Mouse (Mus musculus) CH12.LX (cell line): ENCODE data around the gene Srsf6. TPM values are rescaled to one million over a fixed set of nuclear protein-coding genes. Genes with fewer than 3 reads are reported as not detected.
"Not testable (repeated sequence)": the region's sequence is repeated elsewhere in the genome, so short reads cannot be mapped to it uniquely, and the experiment has no call there.

Experiments used
- DNase-seq: peaks from one replicate; pipeline ENCODE4 v3.0.0-alpha.2; 2013; ENCODE audit errors: extremely low read depth
- H3K27ac ChIP-seq: 2 replicates; pipeline ENCODE4 v1.5.1; 2012; ENCODE audit warnings: low read depth, mild to moderate bottlenecking, control low read depth, moderate library complexity; ENCODE audit not compliant: insufficient read depth
- H3K27me3 ChIP-seq: replicated peaks from 2 replicates; pipeline ENCODE3; 2012; ENCODE audit warnings: inconsistent platforms
- H3K36me3 ChIP-seq, 2 experiments: replicated peaks in 1 of 2; 2 replicates each; pipeline versions ENCODE3 to v1.6.1; 2012; ENCODE audit warnings: inconsistent platforms in 1 of 2, low read length in 1 of 2, mild to moderate bottlenecking in 1 of 2, mixed read lengths in 1 of 2, moderate library complexity in 1 of 2; ENCODE audit not compliant: control insufficient read depth in 1 of 2, insufficient read depth in 1 of 2
- H3K4me1 ChIP-seq, 2 experiments: 2 replicates each; pipeline ENCODE4 v1.6.1; 2012; ENCODE audit warnings: inconsistent platforms in 1 of 2, moderate library complexity in 1 of 2; ENCODE audit not compliant: insufficient read depth in 2 of 2, control insufficient read depth in 1 of 2
- H3K4me2 ChIP-seq: 2 replicates; pipeline ENCODE4 v1.6.1; 2012; ENCODE audit warnings: low read depth, mild to moderate bottlenecking, control low read depth; ENCODE audit not compliant: poor library complexity, insufficient read depth, severe bottlenecking
- H3K4me3 ChIP-seq, 3 experiments: fragments of 150-350 bp in 1 of 3; sonication (generic) in 1 of 3; replicated peaks in 1 of 3; 2 replicates each; pipeline versions ENCODE3 to v1.5.1; 2011 to 2012; ENCODE audit warnings: low read depth in 2 of 3, low read length in 2 of 3, mild to moderate bottlenecking in 2 of 3, moderate library complexity in 2 of 3, control low read depth in 1 of 3, improper control_type of control experiment in 1 of 3, inconsistent platforms in 1 of 3, mixed read lengths in 1 of 3; ENCODE audit not compliant: poor library complexity in 1 of 3
- H3K79me2 ChIP-seq: replicated peaks from 2 replicates; pipeline ENCODE4 v1.6.1; 2012; ENCODE audit warnings: mild to moderate bottlenecking, moderate library complexity; ENCODE audit not compliant: control insufficient read depth, poor library complexity, insufficient read depth, severe bottlenecking; ENCODE audit errors: extremely low read depth
- H3K9ac ChIP-seq: 2 replicates; pipeline ENCODE4 v1.6.1; 2012; ENCODE audit warnings: low read depth, mild to moderate bottlenecking, control low read depth, moderate library complexity; ENCODE audit not compliant: insufficient read depth
- H3K9me3 ChIP-seq: replicated peaks from 2 replicates; pipeline ENCODE3; 2012; ENCODE audit warnings: low read length, inconsistent platforms, mixed read lengths
- CTCF ChIP-seq, 2 experiments: IDR thresholded peaks in 1 of 2; conservative IDR thresholded peaks in 1 of 2; 2 replicates each; pipeline ENCODE4 v1.5.1; 2011 to 2012; ENCODE audit warnings: low read depth in 2 of 2, low read length in 2 of 2, improper control_type of control experiment in 1 of 2, inconsistent platforms in 1 of 2, mild to moderate bottlenecking in 1 of 2, moderate library complexity in 1 of 2
- ELF1 ChIP-seq: IDR thresholded peaks from 2 replicates; pipeline ENCODE4 v1.6.1; 2014; ENCODE audit warnings: low read depth, mild to moderate bottlenecking, inconsistent platforms, low read length, improper control_type of control experiment
- ETS1 ChIP-seq: conservative IDR thresholded peaks from 2 replicates; pipeline ENCODE4 v1.6.1; 2012; ENCODE audit warnings: low read depth, mild to moderate bottlenecking, inconsistent platforms, low read length, improper control_type of control experiment, moderate library complexity
- GABPA ChIP-seq: IDR thresholded peaks from 2 replicates; pipeline ENCODE4 v1.6.1; 2012; ENCODE audit warnings: low read depth, low read length, improper control_type of control experiment, inconsistent platforms; ENCODE audit not compliant: insufficient replicate concordance
- IRF4 ChIP-seq: IDR thresholded peaks from 2 replicates; pipeline ENCODE4 v1.6.1; 2014; ENCODE audit warnings: low read depth, mild to moderate bottlenecking, inconsistent platforms, low read length, improper control_type of control experiment
- KAT2A ChIP-seq: IDR thresholded peaks from 2 replicates; pipeline ENCODE4 v1.6.1; 2012; ENCODE audit warnings: low read length, improper control_type of control experiment, inconsistent platforms; ENCODE audit not compliant: insufficient replicate concordance
- MAX ChIP-seq: IDR thresholded peaks from 2 replicates; pipeline ENCODE4 v1.6.1; 2011; ENCODE audit warnings: low read length, improper control_type of control experiment
- MAZ ChIP-seq: IDR thresholded peaks from 2 replicates; pipeline ENCODE4 v1.6.1; 2012; ENCODE audit warnings: low read depth, mild to moderate bottlenecking, inconsistent platforms, low read length, improper control_type of control experiment, moderate library complexity
- MXI1 ChIP-seq: IDR thresholded peaks from 2 replicates; pipeline ENCODE4 v1.6.1; 2011; ENCODE audit warnings: mild to moderate bottlenecking, low read depth, low read length, improper control_type of control experiment
- NELFE ChIP-seq: IDR thresholded peaks from 2 replicates; pipeline ENCODE4 v1.6.1; 2011; ENCODE audit warnings: low read depth, low read length, improper control_type of control experiment
- POLR2AphosphoS2 ChIP-seq: IDR thresholded peaks from 2 replicates; pipeline ENCODE4 v1.6.1; 2011; ENCODE audit warnings: low read depth, low read length, improper control_type of control experiment
- RCOR1 ChIP-seq: conservative IDR thresholded peaks from 2 replicates; pipeline ENCODE4 v1.6.1; 2012; ENCODE audit warnings: low read depth, mild to moderate bottlenecking, inconsistent platforms, low read length, improper control_type of control experiment
- SIN3A ChIP-seq: IDR thresholded peaks from 2 replicates; pipeline ENCODE4 v1.6.1; 2012; ENCODE audit warnings: low read length, improper control_type of control experiment, inconsistent platforms
- TBP ChIP-seq: conservative IDR thresholded peaks from 2 replicates; pipeline ENCODE4 v1.6.1; 2011; ENCODE audit warnings: low read depth, low read length, improper control_type of control experiment
- USF1 ChIP-seq: IDR thresholded peaks from 2 replicates; pipeline ENCODE4 v1.6.1; 2014; ENCODE audit warnings: low read depth, mild to moderate bottlenecking, inconsistent platforms, low read length, improper control_type of control experiment
- USF2 ChIP-seq: conservative IDR thresholded peaks from 2 replicates; pipeline ENCODE4 v1.6.1; 2011; ENCODE audit warnings: low read depth, low read length, improper control_type of control experiment
- ZC3H11A ChIP-seq: IDR thresholded peaks from 2 replicates; pipeline ENCODE4 v1.6.1; 2012; ENCODE audit warnings: low read depth, mild to moderate bottlenecking, inconsistent platforms, low read length, improper control_type of control experiment
- ZNF384 ChIP-seq: IDR thresholded peaks from 2 replicates; pipeline ENCODE4 v1.6.1; 2012; ENCODE audit warnings: low read depth, low read length, improper control_type of control experiment, inconsistent platforms
- dilution Hi-C: fragments of 300-500 bp; cut with MboI; formaldehyde crosslinking; loops from 2 replicates; pipeline ENCODE4 v1.14.3; 2020; ENCODE audit warnings: low sequenced_read_pairs; ENCODE audit not compliant: extremely low pct_unique_long_range_greater_than_20kb, extremely low pct_ligation_motif_present
- in situ Hi-C: fragments of 300-500 bp; cut with MboI; formaldehyde crosslinking; loops from 3 replicates; pipeline ENCODE4 v1.14.3; 2019; ENCODE audit warnings: low sequenced_read_pairs, low pct_ligation_motif_present, low pct_unique_long_range_greater_than_20kb, mixed read lengths
- polyA plus RNA-seq: library from polyadenylated mRNA; unstranded; fragments of >175 nt; gene quantifications from 2 replicates; pipeline ENCODE4 v1.2.1, GENCODE M21; 2012; ENCODE audit warnings: low read depth; ENCODE audit not compliant: insufficient read length
- total RNA-seq, 2 experiments: library from RNA; depleted of rRNA; stranded (reverse); fragments of 300-350 nt in 1 of 2; fragments of >200 nt in 1 of 2; gene quantifications; 2 replicates each; pipeline ENCODE4 v1.2.3; 2012 to 2014

Srsf6 gene
- total and polyA plus RNA-seq, 3 experiments, result 96.3 to 227 (median 204) TPM

GRCm38 (mm10) chr2:162889191-162889590, 42.1 kb upstream of the Srsf6 start:
- no peak overlapping the region for H3K4me3 ChIP-seq
- no peaks in the 10 kb centered on the region for H3K36me3 ChIP-seq
- H3K4me2 ChIP-seq, result peak overlapping the region; percentile 44; the same call in 1 of the 2 replicates
- H3K27ac ChIP-seq, result no peak overlapping the region
- peak; percentile 74 for DNase-seq
- no peaks in the 10 kb centered on the region for H3K79me2 ChIP-seq
- H3K9ac ChIP-seq, result no peak overlapping the region
- peaks cover 7 to 13% of the 10 kb centered on the region in 2 experiments for H3K4me1 ChIP-seq
- dilution Hi-C loops (no loop called here), in situ Hi-C loops (no loop called here)
- no peaks in the 10 kb centered on the region for H3K9me3 ChIP-seq
- peaks cover 51% of the 10 kb centered on the region for H3K27me3 ChIP-seq
- TF ChIP-seq MAX (peak; percentile 80; the same call in 1 of the 2 replicates), ZC3H11A (no peak), USF2 (peak; percentile 85), GABPA (no peak), USF1 (peak; percentile 88), MAZ (no peak), ELF1 (no peak), RCOR1 (no peak), ETS1 (no peak)

GRCm38 (mm10) chr2:162889731-162890130, 41.6 kb upstream of the Srsf6 start:
- dilution Hi-C loops, result no loop called here

GRCm38 (mm10) chr2:162892979-162893378, 38.3 kb upstream of the Srsf6 start:
- DNase-seq, H3K9ac ChIP-seq, H3K36me3 ChIP-seq, H3K27ac ChIP-seq, dilution Hi-C loops, H3K4me3 ChIP-seq, H3K79me2 ChIP-seq, H3K4me2 ChIP-seq, in situ Hi-C loops, H3K9me3 ChIP-seq: not testable (repeated sequence)
- peaks cover 48% of the 10 kb centered on the region for H3K27me3 ChIP-seq
- H3K4me1 ChIP-seq, result peaks cover 7 to 13% of the 10 kb centered on the region in 2 experiments

More at GRCm38 (mm10) chr2:162889731-162890130, 41.6 kb upstream of the Srsf6 start:
- H3K36me3 ChIP-seq, result no peaks in the 10 kb centered on the region
- peak; percentile 0 for DNase-seq
- peak overlapping the region; percentile 44; the same call in 1 of the 2 replicates for H3K4me2 ChIP-seq
- peaks cover 45% of the 10 kb centered on the region for H3K27me3 ChIP-seq
- no peak overlapping the region for H3K9ac ChIP-seq
- H3K27ac ChIP-seq, result no peak overlapping the region
- in situ Hi-C loops, result no loop called here
- TF ChIP-seq SIN3A (no peak), MXI1 (no peak), TBP (no peak), ZNF384 (no peak), POLR2AphosphoS2 (no peak), KAT2A (no peak), NELFE (no peak), CTCF (conservative IDR thresholded peaks at IDR 0.05 in 1 of 2, IDR thresholded peaks at IDR 0.05 in 1 of 2; ENCODE audit: low read depth in 2 of 2, low read length in 2 of 2) (no peak), IRF4 (no peak), ETS1 (no peak), ZC3H11A (no peak)
- peaks cover 7 to 13% of the 10 kb centered on the region in 2 experiments for H3K4me1 ChIP-seq
- H3K4me3 ChIP-seq, result no peak overlapping the region
- H3K9me3 ChIP-seq, result no peaks in the 10 kb centered on the region
- no peaks in the 10 kb centered on the region for H3K79me2 ChIP-seq

GRCm38 (mm10) chr2:162899256-162899655, 32.1 kb upstream of the Srsf6 start:
- H3K4me3 ChIP-seq, H3K4me1 ChIP-seq, H3K79me2 ChIP-seq, dilution Hi-C loops, H3K4me2 ChIP-seq, H3K9ac ChIP-seq, DNase-seq, H3K36me3 ChIP-seq, in situ Hi-C loops, H3K27ac ChIP-seq, H3K9me3 ChIP-seq: not testable (repeated sequence)
- peaks cover 70% of the 10 kb centered on the region for H3K27me3 ChIP-seq
